18 mouse cellular contexts compared by ENCODE assay signal in genomic region chr8:12134200-12134599, GRCm38 (mm10).
DNase-seq lines count a peak whose midpoint lies in the region; TF ChIP-seq lines count a peak whose summit lies in the region.
"Had no signal": no experiment of that assay in that cellular context is flagged by ENCODE, and none has a peak within 500 bp of the region (broad histone marks: within the 10 kb centered on the region; RNA-seq: fewer than 3 reads in every experiment).

No protein-coding gene starts in this region.

- TF ChIP-seq POLR2A in myocyte (IDR thresholded peaks at IDR 0.05; ENCODE audit: insufficient read length, low read depth), result no peak

- H3K79me2 ChIP-seq in myocyte (ENCODE audit: control insufficient read depth, insufficient read depth), result no peaks in the 10 kb centered on the region

- H3K27me3 ChIP-seq in myocyte (ENCODE audit: control insufficient read depth, insufficient read depth, insufficient read length), result peaks cover 9% of the 10 kb centered on the region

- no peak overlapping the region for H3K4me3 ChIP-seq in myocyte
- H3K4me3 ChIP-seq: embryonic facial prominence, embryonic 10.5 days; embryonic facial prominence, embryonic 12.5 days; forebrain, embryonic 13.5 days; forebrain, embryonic 15.5 days had no signal

- H3K4me2 ChIP-seq in myocyte (ENCODE audit: low read depth), result peak overlapping the region; percentile 18
- H3K4me2 ChIP-seq: embryonic facial prominence, embryonic 12.5 days; forebrain, embryonic 13.5 days; forebrain, embryonic 15.5 days had no signal

- H3K36me3 ChIP-seq in myocyte (ENCODE audit: control insufficient read depth, insufficient read depth), result no peaks in the 10 kb centered on the region
- H3K36me3 ChIP-seq: embryonic facial prominence, embryonic 10.5 days; embryonic facial prominence, embryonic 12.5 days; forebrain, embryonic 15.5 days had no signal

- no peak overlapping the region for H3ac ChIP-seq in myocyte (ENCODE audit: control insufficient read depth, insufficient read length)

- DNase-seq in 3T3-L1 (ENCODE audit: low read depth, low spot score) (peak; percentile 18), A20 (ENCODE audit: low read depth, low spot score) (peak; percentile 13)
- DNase-seq in T-cell, adult 2 months (ENCODE audit: low spot score), result peak; percentile 3
- no peak for DNase-seq in cerebellum, adult 9-10 months
- no peak for DNase-seq in kidney, adult 8-10 months
- DNase-seq in adrenal gland, postnatal 4 days (ENCODE audit: low spot score in 2 of 2), result no peak
- DNase-seq: adrenal gland, postnatal 10 days; adrenal gland, postnatal 25 days; cerebellum, adult 11-12 months; cerebellum, adult 8-10 months; cerebellum, postnatal 10 days; cerebellum, postnatal 25 days; forebrain, postnatal 0 days had no signal

TF ChIP-seq in myocyte, 11 proteins besides CTCF, POLR2A, EP300 and RAD21:
- TF ChIP-seq SRF (IDR thresholded peaks at IDR 0.05; ENCODE audit: control insufficient read depth, insufficient read length, low read depth) (no peak), TCF12 (IDR thresholded peaks at IDR 0.05; ENCODE audit: insufficient read depth, poor library complexity, severe bottlenecking) (no peak), USF1 (IDR thresholded peaks at IDR 0.05; ENCODE audit: low read depth) (no peak), TCF3 (IDR thresholded peaks at IDR 0.05; ENCODE audit: insufficient read length, low read depth) (no peak), MYOG (IDR thresholded peaks at IDR 0.05; ENCODE audit: control insufficient read depth in 1 of 3, insufficient read depth in 1 of 3, insufficient read length in 2 of 3, low read depth in 2 of 3) (no peak), POLR2AphosphoS2 (IDR thresholded peaks at IDR 0.05; ENCODE audit: insufficient read length, low read depth) (no peak), MYOD1 (IDR thresholded peaks at IDR 0.05; ENCODE audit: control insufficient read depth in 1 of 3, insufficient read length in 2 of 3, low read depth in 2 of 3) (no peak), MAX (IDR thresholded peaks at IDR 0.05; ENCODE audit: low read depth) (no peak), REST (IDR thresholded peaks at IDR 0.05; ENCODE audit: insufficient read depth, insufficient read length) (no peak), E2F4 (IDR thresholded peaks at IDR 0.05; ENCODE audit: insufficient read depth) (no peak)

Comparison
In these comparisons a context has a peak if more than half of its experiments do, and no peak if none do; other contexts are left out.
1. DNase-seq: peak in 3T3-L1 (single experiment), A20 (single experiment) and T-cell, adult 2 months (single experiment); none in cerebellum, adult 9-10 months (single experiment), kidney, adult 8-10 months (0 of 2) and adrenal gland, postnatal 4 days (0 of 2).